Comparison of ENCODE assay signal across 21 mouse cellular contexts in genomic region chr16:30501621-30502020, GRCm38 (mm10). TPM values are rescaled to one million over a fixed set of nuclear protein-coding genes. Genes with fewer than 3 reads are reported as not detected.
DNase-seq lines count a peak whose midpoint lies in the region; ATAC-seq lines count a peak whose summit lies in the region.
"Had no signal": no experiment of that assay in that cellular context is flagged by ENCODE, and none has a peak within 500 bp of the region (broad histone marks: within the 10 kb centered on the region; RNA-seq: fewer than 3 reads in every experiment).

No protein-coding gene starts in this region.

- ATAC-seq in heart, embryonic 15.5 days (replicated peaks; ENCODE audit: insufficient number of reproducible peaks, insufficient read depth, low FRiP score, low read depth), result no peak
- ATAC-seq in liver, embryonic 11.5 days (replicated peaks; ENCODE audit: low FRiP score), result no peak
- ATAC-seq in liver, embryonic 12.5 days, result no peak
- ATAC-seq in liver, embryonic 15.5 days (ENCODE audit: insufficient read depth), result no peak
- ATAC-seq: forebrain, embryonic 16.5 days; midbrain, embryonic 13.5 days had no signal

- no peak overlapping the region for H3K9ac ChIP-seq in heart, embryonic 15.5 days
- H3K9ac ChIP-seq in liver, embryonic 11.5 days (ENCODE audit: low read depth, low read length), result no peak overlapping the region
- peak overlapping the region; percentile 42; the same call in 1 of the 2 replicates for H3K9ac ChIP-seq in liver, embryonic 12.5 days
- H3K9ac ChIP-seq in liver, embryonic 15.5 days, result no peak overlapping the region
- H3K9ac ChIP-seq: hindbrain, embryonic 15.5 days; midbrain, embryonic 13.5 days; neural tube, embryonic 12.5 days had no signal

- H3K4me3 ChIP-seq in heart, embryonic 15.5 days, result no peak overlapping the region
- no peak overlapping the region for H3K4me3 ChIP-seq in liver, embryonic 11.5 days (ENCODE audit: low read depth, low read length)
- no peak overlapping the region for H3K4me3 ChIP-seq in liver, embryonic 12.5 days
- H3K4me3 ChIP-seq in liver, embryonic 15.5 days (replicated peaks), result no peak overlapping the region
- H3K4me3 ChIP-seq: hindbrain, embryonic 15.5 days; megakaryocyte, embryonic 14.5 days; midbrain, embryonic 13.5 days; neural tube, embryonic 12.5 days had no signal

- H3K4me1 ChIP-seq in heart, embryonic 15.5 days (replicated peaks), result peaks cover 24% of the 10 kb centered on the region
- H3K4me1 ChIP-seq in liver, embryonic 11.5 days (replicated peaks; ENCODE audit: control insufficient read depth, insufficient read depth, low read length), result peaks cover 22% of the 10 kb centered on the region
- peaks cover 42% of the 10 kb centered on the region for H3K4me1 ChIP-seq in liver, embryonic 12.5 days
- peaks cover 30% of the 10 kb centered on the region for H3K4me1 ChIP-seq in liver, embryonic 15.5 days (replicated peaks)

- intact Hi-C loops in heart, postnatal 36 days (cut with DNase I), result no loop called here

- 52% methylated on average over 5 of the region's 5 CpGs for WGBS in heart, embryonic 15.5 days
- WGBS in liver, embryonic 11.5 days, result 37% methylated on average over 5 of the region's 5 CpGs
- 24% methylated on average over 5 of the region's 5 CpGs for WGBS in liver, embryonic 12.5 days (ENCODE audit: insufficient replicate concordance)
- 26% methylated on average over 5 of the region's 5 CpGs for WGBS in liver, embryonic 15.5 days (ENCODE audit: insufficient replicate concordance)

- no peak for DNase-seq in heart, postnatal 36 days
- DNase-seq in liver, embryonic 11.5 days (ENCODE audit: low spot score), result no peak
- no peak for DNase-seq in liver
- no peak for DNase-seq in frontal cortex, postnatal 14 days (ENCODE audit: low spot score in 2 of 2)
- no peak for DNase-seq in thymus, postnatal 4 days
- DNase-seq: cerebellum, adult 18-20 months; cerebellum, postnatal 14 days; gastrocnemius, postnatal 36 days; layer of hippocampus, postnatal 36 days; right cerebral cortex, postnatal 14 days; thymus, postnatal 14 days had no signal

- no peak overlapping the region for H3K4me2 ChIP-seq in heart, embryonic 15.5 days
- H3K4me2 ChIP-seq in liver, embryonic 11.5 days, result peak overlapping the region; percentile 56
- H3K4me2 ChIP-seq in liver, embryonic 12.5 days, result peak overlapping the region; percentile 70
- peak overlapping the region; percentile 66; the same call in 1 of the 2 replicates for H3K4me2 ChIP-seq in liver, embryonic 15.5 days
- H3K4me2 ChIP-seq: midbrain, embryonic 13.5 days had no signal

- no peaks in the 10 kb centered on the region for H3K36me3 ChIP-seq in heart, embryonic 15.5 days
- H3K36me3 ChIP-seq in liver, embryonic 11.5 days (ENCODE audit: control insufficient read depth, insufficient read depth, low read length), result no peaks in the 10 kb centered on the region
- no peaks in the 10 kb centered on the region for H3K36me3 ChIP-seq in liver, embryonic 12.5 days
- no peaks in the 10 kb centered on the region for H3K36me3 ChIP-seq in liver, embryonic 15.5 days (replicated peaks)
- H3K36me3 ChIP-seq: forebrain, embryonic 10.5 days; hindbrain, embryonic 15.5 days; midbrain, embryonic 13.5 days; neural tube, embryonic 12.5 days had no signal

- H3K27me3 ChIP-seq in heart, embryonic 15.5 days, result 0 out of 2 replicates have a peak, but pooled peaks cover 6% of the 10 kb centered on the region
- no peaks in the 10 kb centered on the region for H3K27me3 ChIP-seq in liver, embryonic 11.5 days (replicated peaks; ENCODE audit: control insufficient read depth, insufficient read depth, low read length)
- H3K27me3 ChIP-seq in liver, embryonic 12.5 days (replicated peaks), result peaks cover 7% of the 10 kb centered on the region; the same call in 1 of the 2 replicates
- H3K27me3 ChIP-seq in liver, embryonic 15.5 days, result 0 out of 2 replicates have a peak, but pooled peaks cover 3% of the 10 kb centered on the region
- H3K27me3 ChIP-seq: hindbrain, embryonic 15.5 days; neural tube, embryonic 12.5 days had no signal

- H3K9me3 ChIP-seq in heart, embryonic 15.5 days (replicated peaks), result no peaks in the 10 kb centered on the region
- H3K9me3 ChIP-seq in liver, embryonic 11.5 days (ENCODE audit: control insufficient read depth, low read length), result no peaks in the 10 kb centered on the region
- H3K9me3 ChIP-seq in liver, embryonic 12.5 days (replicated peaks), result no peaks in the 10 kb centered on the region
- H3K9me3 ChIP-seq in liver, embryonic 15.5 days (replicated peaks), result no peaks in the 10 kb centered on the region
- H3K9me3 ChIP-seq: forebrain, embryonic 10.5 days; hindbrain, embryonic 15.5 days; megakaryocyte, embryonic 14.5 days; midbrain, embryonic 13.5 days; neural tube, embryonic 12.5 days had no signal

- peak overlapping the region; percentile 38; the same call in 1 of the 2 replicates for H3K27ac ChIP-seq in heart, embryonic 15.5 days
- H3K27ac ChIP-seq in liver, embryonic 11.5 days (ENCODE audit: low read depth, low read length), result no peak overlapping the region
- H3K27ac ChIP-seq in liver, embryonic 12.5 days, result 0 out of 2 replicates have a peak overlapping the region, but pooled peaks have one; percentile 1
- no peak overlapping the region for H3K27ac ChIP-seq in liver, embryonic 15.5 days (replicated peaks)
- H3K27ac ChIP-seq: hindbrain, embryonic 15.5 days; midbrain, embryonic 13.5 days; neural tube, embryonic 12.5 days had no signal

RNA-seq across cellular contexts. Expression of gene Tmem44, which starts 49.0 kb away (rescaled TPM):
- 19.3 and 22.2 TPM in 2 replicates for polyA plus RNA-seq in heart, embryonic 15.5 days (2015; fragmentation: Nextera tagmentation; extraction: Ambion mirVana)
- 1 to 10 TPM; 5.1 to 8.5 TPM for total RNA-seq in heart, postnatal 36 days (2021)
- polyA plus RNA-seq in liver, embryonic 11.5 days (2014; fragmentation: Nextera tagmentation; extraction: Ambion mirVana), result 3.5 and 4.1 TPM in 2 replicates
- 1.5 and 1.7 TPM in 2 replicates for polyA plus RNA-seq in liver, embryonic 12.5 days (2016; fragmentation: Nextera tagmentation; extraction: Ambion mirVana)
- polyA plus RNA-seq in liver, embryonic 15.5 days (2015; fragmentation: Nextera tagmentation; extraction: Ambion mirVana), result 0.90 and 0.92 TPM in 2 replicates
- total RNA-seq: monocyte, adult 5-6 weeks had no signal

Comparison
In these comparisons a context has a peak if more than half of its experiments do, and no peak if none do; other contexts are left out.
1. H3K27ac ChIP-seq: peak in heart, embryonic 15.5 days (single experiment) and liver, embryonic 12.5 days (single experiment); none in liver, embryonic 11.5 days (single experiment) and liver, embryonic 15.5 days (single experiment).